Mouse (Mus musculus): Measurements from ENCODE around the gene Hist1h1c.

DNA sequence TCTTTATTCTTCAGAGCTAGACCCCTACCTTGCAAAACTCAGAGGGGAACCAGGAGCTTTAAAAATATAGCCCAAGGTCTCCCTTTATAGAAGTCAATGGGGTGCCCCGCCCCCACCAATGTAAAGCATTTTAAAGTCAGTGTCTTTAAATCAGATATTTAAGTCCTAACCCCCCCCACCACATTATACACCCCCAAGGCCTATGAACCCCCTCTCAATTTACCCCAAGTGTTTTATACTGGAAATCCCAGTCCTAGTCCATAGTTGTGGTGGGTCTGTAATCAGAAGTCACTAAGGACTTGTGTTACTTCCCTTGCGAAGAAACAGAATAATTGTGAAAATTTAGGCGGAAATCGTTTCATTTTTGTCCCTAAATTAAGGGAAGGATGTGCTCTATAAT lies 567 bp upstream of the Hist1h1c start:
- TF ChIP-seq CTCF (IDR thresholded peaks at IDR 0.05; ENCODE audit: low read depth, low read length): no peak
- TF ChIP-seq GATA2 (IDR thresholded peaks at IDR 0.05; ENCODE audit: borderline replicate concordance, low read depth, low read length): no peak

Measured in G1E (cell line).